Mouse (Mus musculus): ENCODE data around the gene Pfdn2. TPM values are rescaled to one million over a fixed set of nuclear protein-coding genes. Genes with fewer than 3 reads are reported as not detected.

Pfdn2 gene
- total RNA-seq, 2 experiments from 2014 or later = 28.0 to 62.6 TPM

- ATAC-seq (replicated peaks; ENCODE audit: poor library complexity, severe bottlenecking) = no peak
These were observed 3.7 kb downstream of the Pfdn2 start for GRCm38 (mm10) chr1:171349210-171349609.

- 0 out of 2 replicates have a peak, but pooled peaks have one; percentile 15 for ATAC-seq (replicated peaks; ENCODE audit: poor library complexity, severe bottlenecking)
These were observed 10.4 kb downstream of the Pfdn2 start for GRCm38 (mm10) chr1:171355812-171356340.

- ATAC-seq (replicated peaks; ENCODE audit: poor library complexity, severe bottlenecking) = no peak
These were observed 11.3 kb downstream of the Pfdn2 start for GRCm38 (mm10) chr1:171356814-171357213.

- 0 out of 2 replicates have a peak, but pooled peaks have one; percentile 17 for ATAC-seq (replicated peaks; ENCODE audit: poor library complexity, severe bottlenecking)
These were observed 13.0 kb downstream of the Pfdn2 start for GRCm38 (mm10) chr1:171358421-171358820.

DNA sequence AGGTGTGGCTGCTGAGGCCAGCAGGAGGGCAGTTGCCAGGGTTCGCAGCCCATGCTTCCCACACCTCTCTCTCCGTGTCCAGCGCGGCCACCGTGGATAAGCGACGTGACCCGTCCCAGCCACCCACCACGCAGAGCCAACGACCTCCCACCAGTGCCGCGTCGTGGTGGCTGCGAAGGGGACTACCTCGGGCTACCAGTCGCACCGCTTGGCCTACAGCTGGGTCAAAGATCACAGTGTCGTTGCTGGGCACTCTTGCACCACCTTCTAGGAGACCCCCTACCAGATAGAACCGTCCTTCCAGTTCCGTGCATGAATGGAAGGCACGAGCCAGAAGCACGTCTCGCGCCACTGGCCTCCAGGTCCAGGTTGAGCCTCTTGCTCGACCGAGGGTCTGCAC is 14.8 kb downstream of the Pfdn2 start:
- peak; percentile 10 for ATAC-seq (replicated peaks; ENCODE audit: poor library complexity, severe bottlenecking)

- peak; percentile 94 for ATAC-seq (replicated peaks; ENCODE audit: poor library complexity, severe bottlenecking)
These were observed 15.2 kb downstream of the Pfdn2 start, which contains the start of gene Klhdc9 for GRCm38 (mm10) chr1:171360656-171361055. Gene Klhdc9, minus strand, starts transcription at chr1:171360798.

DNA sequence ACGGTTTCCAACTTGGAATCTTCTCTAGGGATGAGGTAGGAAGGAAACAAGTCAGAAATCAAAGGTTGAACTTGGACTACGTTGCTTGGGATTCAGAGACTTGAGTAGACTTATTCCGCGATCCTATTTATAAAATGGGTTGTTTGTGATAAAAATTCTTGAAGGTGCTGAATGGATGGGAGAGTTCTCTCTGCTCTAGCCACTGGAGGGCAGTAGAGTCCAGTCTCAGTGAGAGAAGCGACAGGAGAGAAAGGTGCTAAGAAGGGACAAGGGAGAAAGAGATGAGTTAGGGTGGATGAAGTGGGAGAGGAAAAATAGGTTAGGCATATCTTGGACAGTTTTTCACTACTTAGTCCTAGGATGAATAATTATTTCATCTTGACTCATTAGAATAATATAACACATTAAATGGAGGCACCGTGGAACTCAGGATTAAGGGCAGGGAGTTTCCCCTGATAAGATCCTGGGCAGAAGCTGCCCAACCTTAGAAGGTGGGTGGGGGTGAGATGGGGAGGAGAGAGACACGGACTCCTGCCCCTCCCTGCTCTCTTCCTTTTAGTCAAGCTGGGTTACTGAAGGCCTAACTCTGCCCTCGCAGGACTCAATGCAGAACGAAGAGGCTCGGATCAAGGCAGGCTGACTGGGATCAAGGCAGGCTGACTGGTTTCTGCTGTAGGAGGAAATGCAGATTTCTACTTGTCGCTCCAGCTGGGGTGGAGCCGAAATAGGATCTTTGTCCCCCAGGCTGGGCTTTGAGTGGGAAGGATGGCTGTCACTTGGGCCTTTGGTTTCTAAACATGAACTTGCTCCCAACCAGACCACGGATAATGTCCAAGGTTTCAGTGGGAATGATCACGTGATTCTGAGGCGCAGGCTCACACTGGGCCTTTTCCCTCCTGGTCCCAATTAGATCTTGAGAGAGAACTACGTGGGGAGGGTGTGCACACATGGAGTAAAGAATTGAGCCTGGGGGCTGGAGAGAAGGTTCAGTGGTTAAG is 15.9 kb downstream of the Pfdn2 start:
- peak; percentile 53 for ATAC-seq (replicated peaks; ENCODE audit: poor library complexity, severe bottlenecking)

GRCm38 (mm10) chr1:171365934-171366333 is 20.5 kb downstream of the Pfdn2 start:
- peak; percentile 75 for ATAC-seq (replicated peaks; ENCODE audit: poor library complexity, severe bottlenecking)

DNA sequence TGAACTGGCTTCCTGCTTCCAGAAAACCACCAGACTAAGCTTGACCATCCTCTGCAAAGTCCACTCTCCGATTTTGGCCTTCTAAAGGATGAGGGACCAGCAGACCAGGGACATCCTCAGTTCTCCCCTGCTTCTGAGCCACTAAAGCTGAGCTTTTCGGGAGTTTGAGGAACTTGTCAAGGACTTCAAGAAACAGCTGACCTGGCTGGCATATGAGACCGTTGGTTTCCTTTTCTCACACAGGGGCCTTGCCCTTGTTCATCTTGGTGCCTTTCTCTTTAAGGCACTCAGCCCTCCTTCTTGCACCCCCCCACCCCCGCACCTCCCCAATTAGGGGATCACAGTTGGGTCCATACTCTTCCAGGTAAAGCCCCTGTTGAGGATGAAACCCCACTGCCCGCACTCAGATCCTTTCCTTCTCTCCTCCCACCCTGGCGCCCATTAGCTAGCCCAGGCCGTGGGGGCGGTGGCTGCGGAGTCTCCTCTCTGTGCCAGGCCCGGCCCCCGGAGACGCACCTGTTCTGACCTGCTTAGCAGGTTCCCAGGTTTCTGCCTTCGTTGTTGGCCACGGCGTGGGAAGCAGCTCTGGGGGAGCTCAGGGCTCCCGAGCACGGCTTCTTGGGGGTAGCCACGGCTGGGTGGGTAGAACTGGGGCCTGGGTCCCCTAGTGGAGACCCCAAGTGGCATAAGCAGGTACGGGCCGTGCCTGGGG is 24.5 kb downstream of the Pfdn2 start, which contains the start of gene Nectin4:
TSS of gene Nectin4 (plus strand) at position 255 of the 712 bp plus-strand sequence.
- peak; percentile 50 for ATAC-seq (replicated peaks; ENCODE audit: poor library complexity, severe bottlenecking)

DNA sequence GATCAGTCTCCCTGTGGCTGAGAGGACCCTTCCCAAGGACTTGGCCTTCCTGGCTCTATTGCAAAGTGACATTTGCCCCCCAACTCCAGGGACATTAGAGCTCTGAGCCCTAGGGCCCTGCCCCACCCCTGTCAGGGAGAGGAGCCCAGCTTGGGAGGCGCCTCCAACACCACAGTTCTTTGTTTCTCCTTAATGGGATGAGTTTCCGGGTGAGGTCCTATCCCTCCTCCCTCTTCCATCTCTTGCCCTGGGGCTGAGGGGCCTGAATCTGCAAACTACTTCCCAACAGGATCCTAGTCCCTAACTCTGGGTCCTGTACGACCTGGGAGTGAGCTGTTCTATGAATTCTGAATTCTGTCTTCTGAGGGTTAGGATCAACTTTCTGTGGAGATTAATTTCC is 27.4 kb downstream of the Pfdn2 start:
- ATAC-seq (replicated peaks; ENCODE audit: poor library complexity, severe bottlenecking) = no peak

GRCm38 (mm10) chr1:171373946-171374345 is 28.5 kb downstream of the Pfdn2 start:
- no peak for ATAC-seq (replicated peaks; ENCODE audit: poor library complexity, severe bottlenecking)

DNA sequence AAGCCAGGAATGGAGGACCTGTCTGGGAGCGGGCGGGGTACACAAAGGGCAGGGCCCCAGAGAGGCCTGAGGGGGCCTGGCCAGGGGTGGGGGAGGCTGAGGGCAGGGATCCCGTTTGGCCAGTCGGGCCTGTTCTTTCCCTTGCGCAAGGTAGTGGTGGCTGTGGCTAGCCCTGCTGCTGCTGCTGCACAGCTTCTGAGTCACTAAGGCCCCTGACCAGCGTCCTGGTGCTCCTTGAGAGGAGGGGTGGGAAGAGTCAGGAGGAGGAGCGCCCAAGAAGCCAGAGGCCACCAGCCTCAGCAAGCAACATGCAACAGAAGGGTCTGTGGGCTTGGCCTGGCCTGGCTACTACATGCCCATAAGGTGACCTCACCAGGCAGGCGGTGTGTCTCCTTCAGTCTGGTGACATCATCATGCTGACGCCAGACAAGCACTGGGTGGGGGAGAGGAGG is 30.2 kb downstream of the Pfdn2 start:
- ATAC-seq (replicated peaks; ENCODE audit: poor library complexity, severe bottlenecking) = peak; percentile 85

GRCm38 (mm10) chr1:171378298-171378697 is 32.8 kb downstream of the Pfdn2 start:
- ATAC-seq (replicated peaks; ENCODE audit: poor library complexity, severe bottlenecking) = no peak

DNA sequence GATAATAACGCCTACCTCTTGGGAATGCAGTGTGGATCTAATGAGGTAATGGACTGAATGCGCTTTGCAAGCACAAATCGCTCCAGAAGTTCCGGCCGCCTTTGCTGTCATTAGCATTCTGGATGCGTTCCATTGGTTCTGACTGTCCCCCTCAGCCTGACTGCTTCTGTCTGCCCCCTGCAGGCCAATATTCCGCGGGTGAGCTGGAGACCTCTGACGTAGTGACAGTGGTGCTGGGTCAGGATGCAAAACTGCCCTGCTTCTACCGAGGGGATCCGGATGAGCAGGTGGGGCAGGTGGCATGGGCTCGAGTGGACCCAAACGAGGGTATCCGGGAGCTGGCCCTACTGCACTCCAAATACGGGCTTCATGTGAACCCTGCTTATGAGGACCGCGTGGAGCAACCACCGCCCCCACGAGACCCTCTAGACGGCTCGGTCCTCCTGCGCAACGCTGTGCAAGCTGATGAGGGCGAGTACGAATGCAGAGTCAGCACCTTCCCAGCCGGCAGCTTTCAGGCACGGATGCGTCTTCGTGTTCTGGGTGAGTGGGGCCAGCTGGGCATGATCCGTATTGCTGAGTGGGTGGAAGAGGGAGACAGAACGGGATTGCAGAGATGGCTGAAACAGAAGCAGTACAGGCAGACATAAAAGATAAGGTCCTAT is 34.6 kb downstream of the Pfdn2 start:
- peak; percentile 65 for ATAC-seq (replicated peaks; ENCODE audit: poor library complexity, severe bottlenecking)

DNA sequence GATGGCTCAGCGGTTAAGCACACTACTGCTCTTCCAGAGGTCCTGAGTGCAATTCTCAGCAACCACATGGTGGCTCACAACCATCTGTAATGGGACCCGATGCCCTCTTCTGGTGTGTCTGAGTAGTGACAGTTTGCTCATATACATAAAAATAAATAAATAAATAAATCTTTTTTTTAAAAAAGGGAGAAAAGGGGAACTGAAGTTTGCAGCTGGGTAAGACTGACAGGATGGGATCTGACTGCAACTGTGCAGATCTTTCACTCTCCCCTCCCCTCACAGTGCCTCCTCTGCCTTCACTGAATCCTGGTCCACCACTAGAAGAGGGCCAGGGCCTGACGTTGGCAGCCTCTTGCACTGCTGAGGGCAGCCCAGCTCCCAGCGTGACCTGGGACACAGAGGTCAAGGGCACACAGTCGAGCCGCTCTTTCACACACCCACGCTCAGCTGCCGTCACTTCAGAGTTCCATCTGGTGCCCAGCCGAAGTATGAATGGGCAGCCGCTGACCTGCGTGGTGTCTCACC is 36.7 kb downstream of the Pfdn2 start:
- peak; percentile 47 for ATAC-seq (replicated peaks; ENCODE audit: poor library complexity, severe bottlenecking)

DNA sequence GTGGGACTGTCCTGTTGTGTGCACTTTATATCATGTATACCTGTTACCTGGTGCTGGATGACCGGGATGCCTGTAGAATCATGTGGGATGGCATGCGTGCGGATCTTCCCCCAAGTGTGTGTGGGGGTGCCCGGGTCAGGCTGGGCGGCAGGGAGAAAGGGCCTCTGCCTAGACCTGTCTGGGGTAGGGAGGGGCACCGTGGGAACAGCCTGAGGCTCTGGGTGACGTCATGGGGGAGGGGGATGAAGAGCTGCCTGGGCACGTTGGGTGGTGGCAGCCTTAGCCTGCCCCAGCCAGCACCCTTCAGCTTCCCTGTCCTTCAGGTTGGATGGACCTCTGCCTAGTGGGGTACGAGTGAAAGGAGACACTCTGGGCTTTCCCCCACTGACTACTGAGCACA is 38.9 kb downstream of the Pfdn2 start:
- no peak for ATAC-seq (replicated peaks; ENCODE audit: poor library complexity, severe bottlenecking)

DNA sequence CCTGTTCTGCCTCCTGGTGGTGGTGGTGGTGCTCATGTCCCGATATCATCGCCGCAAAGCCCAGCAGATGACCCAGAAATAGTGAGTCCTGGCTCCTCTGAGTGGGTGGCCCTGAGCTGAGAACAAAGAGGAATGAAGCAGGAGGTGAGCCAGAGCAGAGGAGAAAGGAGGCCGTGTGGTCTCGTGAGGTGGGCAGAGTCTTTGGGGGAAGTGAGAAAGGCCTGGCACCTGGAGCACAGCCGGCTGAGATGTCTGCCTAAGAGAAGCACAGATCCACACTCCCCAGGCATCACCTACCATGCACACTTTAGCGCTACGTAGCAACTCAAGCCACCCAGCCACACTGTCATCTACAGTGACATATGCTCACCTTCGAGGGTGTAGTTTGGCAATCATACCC is 39.7 kb downstream of the Pfdn2 start:
- no peak for ATAC-seq (replicated peaks; ENCODE audit: poor library complexity, severe bottlenecking)

DNA sequence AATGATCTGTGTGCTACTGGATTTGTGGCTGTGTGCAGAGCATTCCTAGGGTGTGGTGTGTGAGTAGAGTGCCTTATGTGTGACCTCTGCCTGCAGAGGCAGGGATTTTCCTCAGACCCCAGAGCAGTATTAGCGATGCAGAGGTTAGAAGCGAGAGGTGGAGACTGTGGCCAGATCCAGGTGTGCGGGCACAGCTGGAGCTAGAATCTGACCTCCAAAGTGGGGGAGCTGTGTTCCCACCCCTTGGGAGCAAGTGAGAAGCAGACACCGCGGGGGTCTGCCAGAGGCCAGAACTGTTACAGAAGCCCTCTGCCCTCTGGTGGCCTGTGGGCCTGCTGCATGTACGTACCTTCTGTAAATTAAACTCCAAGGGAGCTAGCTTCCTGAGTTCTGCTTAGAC is 41.6 kb downstream of the Pfdn2 start:
- no peak for ATAC-seq (replicated peaks; ENCODE audit: poor library complexity, severe bottlenecking)

GRCm38 (mm10) chr1:171388376-171389102 is 43.1 kb downstream of the Pfdn2 start, which contains the start of gene Arhgap30:
Gene Arhgap30, plus strand, starts transcription at chr1:171388954.
- ATAC-seq (replicated peaks; ENCODE audit: poor library complexity, severe bottlenecking) = peak; percentile 81
